Mouse (Mus musculus): Measurements from ENCODE around the gene Pifo. TPM values are rescaled to one million over a fixed set of nuclear protein-coding genes. Genes with fewer than 3 reads are reported as not detected.
A peak's percentile ranks its signal among the peaks of the same experiment; 100 is the strongest.
"Not testable (repeated sequence)": the region's sequence is repeated elsewhere in the genome, so short reads cannot be mapped to it uniquely, and the experiment has no call there.

Pifo gene
- not detected in 2 replicates for polyA plus RNA-seq (2016; fragmentation: Nextera tagmentation; extraction: Ambion mirVana)

DNA sequence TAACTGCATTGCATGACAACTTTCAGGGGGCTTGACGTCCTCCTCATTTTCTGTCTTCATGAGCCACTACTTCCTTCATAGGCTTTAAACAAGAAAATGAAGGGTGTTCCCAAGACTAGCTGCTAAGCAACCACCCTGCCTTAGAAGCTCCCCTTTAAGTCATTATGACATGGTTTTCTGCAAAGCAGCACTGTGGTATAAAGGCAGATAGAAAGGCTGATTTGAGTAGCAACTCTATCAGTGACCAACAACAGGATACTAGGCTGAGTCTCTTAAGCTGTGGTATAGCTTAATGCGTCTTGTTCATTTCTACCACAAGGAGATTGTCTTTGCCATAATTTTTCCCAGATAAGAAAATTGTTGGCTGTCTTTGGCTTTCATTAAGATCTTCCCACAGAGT, at the start of gene Pifo:
TSS of gene Pifo (minus strand) at position 101 of the 400 bp plus-strand sequence.
- no peak within 1 kb of the TSS for H3K27ac ChIP-seq
- no peaks in the 10 kb centered on the region for H3K36me3 ChIP-seq
- no peak within 1 kb of the TSS for H3K9ac ChIP-seq
- no peaks in the 10 kb centered on the region for H3K4me1 ChIP-seq
- H3K4me2 ChIP-seq = no peak within 1 kb of the TSS
- no peaks in the 10 kb centered on the region for H3K27me3 ChIP-seq (replicated peaks)
- H3K4me3 ChIP-seq = no peak within 1 kb of the TSS
- no peaks in the 10 kb centered on the region for H3K9me3 ChIP-seq (replicated peaks)
- 55% methylated on average over 2 of the region's 2 CpGs for WGBS (ENCODE audit: insufficient replicate concordance)
- ATAC-seq = no peak

DNA sequence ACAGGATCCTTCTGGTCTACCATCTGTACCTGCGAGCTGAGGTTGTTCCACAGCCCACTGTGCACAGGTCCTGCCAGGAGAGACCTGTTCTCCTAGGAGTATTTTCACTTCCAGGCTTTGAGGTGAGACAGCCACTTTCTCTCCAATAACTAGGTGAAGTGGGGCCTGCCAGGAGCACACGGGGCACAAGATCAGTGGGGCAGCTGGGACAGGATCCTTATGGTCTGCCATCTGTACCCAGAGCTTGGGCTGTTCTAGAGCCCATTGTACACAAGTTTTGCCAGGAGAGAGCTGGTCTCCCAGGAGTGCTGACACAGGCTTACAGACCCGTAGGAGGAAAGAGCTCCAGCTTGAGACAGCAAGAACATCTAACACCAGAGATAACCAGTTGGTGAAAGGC, 43.5 kb upstream of the Pifo start:
- WGBS (ENCODE audit: insufficient replicate concordance) = 53% methylated on average over 3 of the region's 3 CpGs
- Histone ChIP-seq H3K9me3 (replicated peaks) (no peaks in the 10 kb centered on the region), H3K27me3 (replicated peaks) (no peaks in the 10 kb centered on the region), H3K4me2 (no peak overlapping the region), H3K4me1 (no peaks in the 10 kb centered on the region), H3K27ac (no peak overlapping the region), H3K36me3 (no peaks in the 10 kb centered on the region), H3K9ac (no peak overlapping the region), H3K4me3 (no peak overlapping the region)
- no peak for ATAC-seq

DNA sequence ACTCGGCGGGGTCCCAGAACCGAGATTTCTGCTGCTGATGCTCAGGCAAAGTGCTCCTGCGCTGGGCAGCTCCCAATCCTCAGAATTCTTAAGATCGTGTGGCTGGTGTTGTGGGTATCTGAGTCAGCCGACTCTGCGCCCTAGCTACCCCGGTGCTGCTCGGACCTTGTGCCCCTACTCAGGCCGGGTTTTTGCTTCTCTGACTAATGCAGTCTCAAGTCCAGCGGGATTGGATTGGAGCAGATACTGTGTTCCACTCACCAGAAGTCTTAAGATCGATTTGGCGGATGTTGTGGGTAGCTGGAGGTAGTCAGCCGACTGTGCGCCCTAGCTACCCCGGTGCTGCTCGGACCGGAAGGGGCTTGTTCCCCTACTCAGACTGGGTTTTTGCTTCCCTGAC, 37.5 kb upstream of the Pifo start:
- H3K27ac ChIP-seq = no peak overlapping the region
- no peaks in the 10 kb centered on the region for H3K36me3 ChIP-seq
- no peak for ATAC-seq
- H3K9ac ChIP-seq = no peak overlapping the region
- no peaks in the 10 kb centered on the region for H3K9me3 ChIP-seq (replicated peaks)
- no peaks in the 10 kb centered on the region for H3K4me1 ChIP-seq
- H3K4me3 ChIP-seq = no peak overlapping the region
- H3K4me2 ChIP-seq = no peak overlapping the region
- no peaks in the 10 kb centered on the region for H3K27me3 ChIP-seq (replicated peaks)
- 39% methylated on average over 18 of the region's 18 CpGs for whole genome bisulfite sequencing (ENCODE audit: insufficient replicate concordance)

DNA sequence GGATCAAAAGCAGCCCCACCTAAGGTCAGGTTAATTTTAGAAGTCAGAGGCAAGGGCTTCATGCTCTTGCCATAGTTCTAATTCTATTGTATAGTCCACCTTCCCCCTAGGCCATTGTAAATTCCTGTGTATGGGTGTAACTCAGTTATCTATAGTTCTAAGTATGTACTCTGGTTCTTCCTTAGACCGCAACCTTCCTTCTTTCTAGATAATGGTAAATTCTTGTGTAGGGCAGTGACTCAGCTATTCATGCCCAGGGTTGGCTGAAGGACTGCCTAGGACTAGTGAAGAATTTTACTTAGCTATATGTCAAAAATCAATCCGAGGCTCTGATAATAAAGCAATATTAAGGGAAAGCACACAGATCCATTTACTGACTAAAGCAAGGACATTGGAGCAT, 25.9 kb upstream of the Pifo start:
- Histone ChIP-seq H3K4me2 (no peak overlapping the region), H3K27ac (no peak overlapping the region), H3K4me3 (no peak overlapping the region), H3K27me3 (replicated peaks) (no peaks in the 10 kb centered on the region), H3K4me1 (no peaks in the 10 kb centered on the region), H3K36me3 (no peaks in the 10 kb centered on the region), H3K9me3 (replicated peaks) (no peaks in the 10 kb centered on the region), H3K9ac (no peak overlapping the region)
- 60% methylated on average over 2 of the region's 2 CpGs for WGBS (ENCODE audit: insufficient replicate concordance)
- no peak for ATAC-seq

DNA sequence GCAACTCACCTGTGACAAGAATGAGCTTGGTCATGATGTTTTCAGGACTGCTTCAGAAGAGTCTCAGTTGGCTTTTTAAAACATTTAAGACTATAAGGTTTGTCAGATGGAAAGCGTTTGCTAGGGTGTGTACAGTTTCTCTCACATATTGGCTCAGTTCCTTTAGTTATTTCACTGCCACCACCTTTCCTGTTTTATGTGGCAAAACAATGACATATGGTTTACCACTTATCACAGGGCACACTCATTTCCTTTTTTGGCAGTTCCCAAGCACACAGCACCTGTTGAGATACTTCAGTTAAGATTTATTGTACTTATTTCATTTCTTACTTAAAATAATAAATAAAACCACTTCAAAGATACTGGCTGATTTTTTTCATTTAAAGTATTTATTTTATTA, 18.3 kb upstream of the Pifo start, which contains the start of gene Chil5:
TSS of gene Chil5 (minus strand) at position 34 of the 400 bp plus-strand sequence.
- WGBS (ENCODE audit: insufficient replicate concordance) = 81% methylated on average over 1 of the region's 1 CpGs
- H3K4me3 ChIP-seq = no peak within 1 kb of the TSS

DNA sequence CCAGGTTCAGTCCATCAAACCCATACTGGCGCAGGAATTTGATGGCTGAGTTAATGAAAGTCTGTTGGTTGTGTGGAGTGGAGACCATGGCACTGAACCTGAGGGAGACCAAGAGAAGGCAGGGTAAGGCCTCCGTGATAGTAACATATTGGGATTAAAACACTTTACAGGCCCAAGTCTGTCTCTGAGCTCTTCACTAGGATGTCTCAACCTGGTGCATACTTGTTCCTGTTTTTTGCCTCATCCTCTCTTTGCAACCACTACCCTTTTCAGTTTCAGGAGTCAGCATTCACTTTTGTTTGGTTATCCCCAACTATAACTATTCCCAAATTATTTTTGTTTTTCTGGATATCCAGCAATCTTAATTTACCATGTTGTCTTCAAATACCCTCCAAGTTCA, 9.7 kb upstream of the Pifo start:
- Histone ChIP-seq H3K27ac (no peak overlapping the region), H3K4me2 (no peak overlapping the region), H3K9me3 (replicated peaks) (no peaks in the 10 kb centered on the region), H3K4me1 (no peaks in the 10 kb centered on the region), H3K4me3 (no peak overlapping the region), H3K36me3 (no peaks in the 10 kb centered on the region), H3K9ac (no peak overlapping the region), H3K27me3 (replicated peaks) (no peaks in the 10 kb centered on the region)
- no peak for ATAC-seq
- 62% methylated on average over 2 of the region's 2 CpGs for whole genome bisulfite sequencing (ENCODE audit: insufficient replicate concordance)

More for the DNA sequence above, 18.3 kb upstream of the Pifo start, which contains the start of gene Chil5:
- no peak within 1 kb of the TSS for H3K9ac ChIP-seq
- H3K36me3 ChIP-seq = no peaks in the 10 kb centered on the region
- H3K4me2 ChIP-seq = no peak within 1 kb of the TSS
- H3K4me1 ChIP-seq = no peaks in the 10 kb centered on the region
- no peak within 1 kb of the TSS for H3K27ac ChIP-seq
- no peaks in the 10 kb centered on the region for H3K27me3 ChIP-seq (replicated peaks)
- no peak for ATAC-seq
- H3K9me3 ChIP-seq (replicated peaks) = no peaks in the 10 kb centered on the region

DNA sequence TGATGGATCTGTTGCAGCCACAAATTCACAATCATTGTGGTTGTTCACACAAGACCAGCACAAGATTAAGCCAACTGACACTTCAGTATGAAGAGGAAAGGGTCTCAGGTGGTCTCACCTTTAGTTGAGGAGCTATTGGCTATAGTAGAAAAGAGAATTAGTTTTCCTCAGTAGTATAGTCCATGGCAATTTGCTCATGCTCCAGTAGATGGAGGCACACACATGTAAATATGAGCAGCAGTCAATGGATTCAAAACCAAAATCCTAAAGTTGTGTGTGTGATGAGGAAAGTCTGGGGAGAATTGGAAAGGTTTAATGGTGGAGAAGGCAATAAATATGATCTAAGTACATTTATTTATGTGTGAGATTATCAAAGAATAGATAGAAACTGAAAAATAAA, 7.4 kb upstream of the Pifo start:
- no peak overlapping the region for H3K4me3 ChIP-seq
- no peaks in the 10 kb centered on the region for H3K9me3 ChIP-seq (replicated peaks)
- ATAC-seq = no peak
- H3K27me3 ChIP-seq (replicated peaks) = no peaks in the 10 kb centered on the region
- no peaks in the 10 kb centered on the region for H3K4me1 ChIP-seq
- H3K36me3 ChIP-seq = no peaks in the 10 kb centered on the region
- no peak overlapping the region for H3K9ac ChIP-seq
- H3K27ac ChIP-seq = no peak overlapping the region
- H3K4me2 ChIP-seq = no peak overlapping the region

DNA sequence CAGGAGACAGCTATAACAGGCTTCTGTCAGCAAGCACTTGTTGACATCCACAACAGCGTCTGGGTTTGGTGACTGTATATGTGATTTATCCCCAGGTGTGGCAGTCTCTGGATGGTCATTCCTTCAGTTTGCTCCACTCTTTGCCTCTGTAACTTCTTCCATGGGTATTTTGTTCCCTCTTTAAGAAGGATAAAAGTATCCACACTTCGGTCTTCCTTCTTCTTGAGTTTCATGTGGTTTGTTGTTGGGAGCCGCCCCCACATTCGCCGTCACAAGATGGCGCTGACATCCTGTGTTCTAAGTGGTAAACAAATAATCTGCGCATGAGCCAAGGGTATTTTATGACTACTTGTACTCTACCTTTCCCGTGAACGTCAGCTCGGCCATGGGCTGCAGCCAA, 11.1 kb downstream of the Pifo start:
- ATAC-seq; H3K27me3 ChIP-seq (replicated peaks); H3K9me3 ChIP-seq (replicated peaks); H3K4me3 ChIP-seq; H3K4me2 ChIP-seq; H3K36me3 ChIP-seq; H3K27ac ChIP-seq; H3K4me1 ChIP-seq; H3K9ac ChIP-seq: not testable (repeated sequence)
- 44% methylated on average over 10 of the region's 10 CpGs for WGBS (ENCODE audit: insufficient replicate concordance)

DNA sequence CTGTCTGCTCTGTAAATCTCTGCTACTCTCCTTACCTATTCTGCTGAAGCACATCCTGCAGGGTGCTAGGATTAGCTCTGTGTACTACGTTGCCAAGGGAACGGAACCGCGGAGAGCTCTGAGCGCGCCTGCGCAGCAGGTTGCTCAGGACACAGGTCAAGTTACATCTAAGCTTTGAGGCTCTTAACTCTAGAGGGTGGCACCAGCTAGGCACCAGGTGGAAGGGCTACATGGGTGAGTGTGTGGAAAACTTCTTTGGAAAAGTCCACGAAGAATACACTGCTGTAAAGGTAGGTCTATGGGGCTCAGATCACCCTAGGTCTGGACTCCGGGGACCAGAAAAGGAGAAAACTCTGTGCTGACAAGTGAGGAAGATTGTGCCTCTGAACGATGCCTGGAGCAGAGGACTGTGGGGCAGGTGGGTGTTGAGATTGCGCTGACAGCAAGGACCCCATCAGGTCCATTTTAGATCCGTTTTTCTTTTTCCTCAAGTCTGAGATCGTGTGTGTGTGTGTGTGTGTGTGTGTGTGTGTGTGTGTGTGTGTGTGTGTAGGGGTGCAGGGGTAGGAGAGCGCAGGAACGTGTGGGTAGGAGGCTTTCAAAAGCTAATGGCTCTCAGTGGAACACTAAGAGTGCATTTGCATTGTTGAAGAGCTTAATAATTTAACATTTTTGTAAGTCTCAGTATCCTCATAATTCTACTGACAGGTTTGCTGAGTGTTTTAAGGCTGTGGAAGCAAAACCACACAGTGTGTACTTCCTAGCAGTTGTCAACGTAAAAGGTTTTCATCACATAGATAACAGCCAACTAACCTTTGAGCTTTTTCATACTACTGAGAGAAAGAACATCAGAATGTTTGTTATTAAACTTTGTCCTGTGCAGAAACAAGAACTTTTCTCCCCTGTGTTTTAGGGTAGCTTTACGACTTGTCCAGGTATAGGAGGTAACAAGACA, 12.8 kb downstream of the Pifo start:
- Histone ChIP-seq H3K36me3 (no peaks in the 10 kb centered on the region), H3K4me2 (peak overlapping the region; percentile 23; the same call in 1 of the 2 replicates), H3K27ac (no peak overlapping the region), H3K9ac (no peak overlapping the region), H3K27me3 (replicated peaks) (no peaks in the 10 kb centered on the region; the same call in 1 of the 2 replicates), H3K9me3 (replicated peaks) (no peaks in the 10 kb centered on the region), H3K4me1 (no peaks in the 10 kb centered on the region), H3K4me3 (no peak overlapping the region)
- 18% methylated on average over 17 of the region's 17 CpGs for WGBS (ENCODE audit: insufficient replicate concordance)
- ATAC-seq = peak; percentile 55; the same call in 1 of the 2 replicates

DNA sequence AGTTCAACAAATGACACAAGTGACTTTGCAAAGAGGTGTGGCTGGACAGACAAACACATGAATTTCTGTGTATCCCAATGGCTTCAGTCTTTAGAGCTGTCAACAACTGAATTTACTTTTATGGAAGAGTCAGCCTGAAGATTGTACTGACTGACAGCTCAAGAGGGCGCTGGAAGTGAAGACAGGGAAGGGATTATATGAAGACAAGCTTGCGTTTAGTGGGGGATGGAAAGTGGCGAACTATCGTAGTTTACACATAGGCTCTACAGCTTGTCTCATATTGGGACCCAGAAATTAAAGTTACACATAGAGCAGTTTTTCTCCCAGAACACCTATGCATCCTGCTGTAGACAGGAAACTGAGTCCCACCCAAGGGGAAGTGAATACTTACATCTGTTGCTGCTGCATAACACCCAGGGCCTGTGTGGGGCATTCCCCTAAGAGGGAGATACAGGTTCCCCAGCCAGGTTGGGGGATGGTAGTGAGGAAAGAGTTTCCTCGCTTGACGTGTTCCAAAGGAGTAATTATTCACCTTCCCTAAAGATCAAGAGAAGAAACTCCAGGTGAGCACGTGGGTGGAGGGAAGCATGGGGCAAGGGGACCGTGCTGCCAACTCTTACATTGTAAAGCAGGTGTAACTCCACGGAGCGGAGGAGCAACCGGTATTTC, 13.6 kb downstream of the Pifo start:
- H3K27ac ChIP-seq = no peak overlapping the region
- no peak overlapping the region for H3K9ac ChIP-seq
- H3K4me1 ChIP-seq = no peaks in the 10 kb centered on the region
- H3K9me3 ChIP-seq (replicated peaks) = no peaks in the 10 kb centered on the region
- ATAC-seq = no peak
- H3K27me3 ChIP-seq (replicated peaks) = no peaks in the 10 kb centered on the region; the same call in 1 of the 2 replicates
- H3K4me3 ChIP-seq = no peak overlapping the region
- no peaks in the 10 kb centered on the region for H3K36me3 ChIP-seq
- WGBS (ENCODE audit: insufficient replicate concordance) = 22% methylated on average over 11 of the region's 11 CpGs
- H3K4me2 ChIP-seq = peak overlapping the region; percentile 23; the same call in 1 of the 2 replicates

DNA sequence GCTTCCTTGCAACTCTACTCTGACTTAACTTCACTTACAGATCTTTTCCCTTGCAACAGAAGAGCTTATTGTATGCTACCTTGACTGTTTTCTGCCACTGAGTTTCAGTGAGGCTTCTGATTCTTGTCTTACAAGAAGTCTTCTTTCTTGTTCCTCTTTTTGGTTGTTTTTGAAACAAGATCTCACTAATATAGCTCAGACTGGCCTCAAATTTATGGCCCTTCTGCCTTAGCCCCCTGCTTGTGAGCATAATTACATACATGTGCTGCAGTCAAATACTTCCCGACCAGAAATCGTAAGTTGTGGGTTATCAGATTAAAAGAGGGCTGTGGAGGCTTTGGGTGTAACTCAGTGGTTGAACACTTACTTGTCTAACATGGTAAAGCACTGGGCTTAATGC, 19.7 kb downstream of the Pifo start:
- H3K9ac ChIP-seq = no peak overlapping the region
- ATAC-seq = no peak
- no peak overlapping the region for H3K27ac ChIP-seq
- no peaks in the 10 kb centered on the region for H3K27me3 ChIP-seq (replicated peaks)
- H3K4me3 ChIP-seq = no peak overlapping the region
- H3K4me1 ChIP-seq = no peaks in the 10 kb centered on the region
- H3K9me3 ChIP-seq (replicated peaks) = no peaks in the 10 kb centered on the region
- WGBS (ENCODE audit: insufficient replicate concordance) = 44% methylated on average over 2 of the region's 2 CpGs
- no peaks in the 10 kb centered on the region for H3K36me3 ChIP-seq
- no peak overlapping the region for H3K4me2 ChIP-seq

DNA sequence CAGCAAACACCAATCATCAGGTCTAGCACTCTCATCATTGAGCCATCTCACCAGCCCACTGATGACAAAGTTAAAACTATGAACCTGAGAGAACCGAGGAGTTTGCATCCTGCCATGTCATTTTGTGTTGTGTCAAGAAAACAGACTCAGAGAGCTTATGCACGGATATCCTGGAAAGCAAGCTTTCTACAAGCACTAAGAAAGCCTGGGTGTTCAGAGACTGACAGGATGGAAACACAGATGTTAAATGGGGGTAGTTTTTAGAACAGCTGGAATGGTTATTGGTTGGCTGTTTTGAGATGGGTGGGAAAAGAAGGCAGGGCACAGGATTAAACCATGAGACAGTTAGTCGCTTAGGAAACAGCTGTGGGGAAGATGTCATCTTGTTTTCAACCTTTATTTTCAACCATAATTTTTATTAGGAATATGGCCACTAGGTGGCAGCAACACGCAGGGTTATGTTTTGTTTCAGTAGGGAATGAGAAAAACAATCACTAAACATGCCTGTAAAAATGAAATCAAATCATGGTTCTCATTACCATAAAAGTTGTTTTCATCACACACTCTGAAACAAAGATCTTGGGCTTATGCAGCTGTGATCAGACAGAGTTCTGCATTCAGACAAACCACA, 22.7 kb downstream of the Pifo start:
- WGBS (ENCODE audit: insufficient replicate concordance) = 26% methylated on average over 4 of the region's 4 CpGs

More for the DNA sequence above, 22.7 kb downstream of the Pifo start:
- Histone ChIP-seq H3K9me3 (replicated peaks) (no peaks in the 10 kb centered on the region), H3K4me3 (no peak overlapping the region), H3K9ac (no peak overlapping the region), H3K36me3 (no peaks in the 10 kb centered on the region), H3K27me3 (replicated peaks) (no peaks in the 10 kb centered on the region), H3K27ac (no peak overlapping the region), H3K4me1 (no peaks in the 10 kb centered on the region), H3K4me2 (no peak overlapping the region)
- ATAC-seq = no peak

All from liver, embryonic 12.5 days (tissue).